Mouse (Mus musculus) midbrain, embryonic 10.5 days (tissue): Measurements from ENCODE around the gene Lhx3. TPM values are rescaled to one million over a fixed set of nuclear protein-coding genes. Genes with fewer than 3 reads are reported as not detected.
A peak's percentile ranks its signal among the peaks of the same experiment; 100 is the strongest.

ENCODE experiments used
- DNase-seq: peaks from one replicate; pipeline ENCODE4 v3.0.0-alpha.2; 2017; ENCODE audit warnings: low spot score
- H3K27ac ChIP-seq: fragments of 300-500 bp; sonication (generic); replicated peaks from 2 replicates; pipeline ENCODE4 v1.5.1; 2016; ENCODE audit warnings: mild to moderate bottlenecking
- H3K27me3 ChIP-seq: fragments of 300-500 bp; sonication (generic); 2 replicates; pipeline ENCODE4 v1.6.1; 2016; ENCODE audit warnings: low read depth, mild to moderate bottlenecking; ENCODE audit not compliant: poor library complexity, severe bottlenecking
- H3K36me3 ChIP-seq: fragments of 300-500 bp; sonication (generic); 2 replicates; pipeline ENCODE4 v1.6.1; 2016; ENCODE audit warnings: mild to moderate bottlenecking, moderate library complexity
- H3K4me1 ChIP-seq: fragments of 300-500 bp; sonication (generic); 2 replicates; pipeline ENCODE4 v1.6.1; 2016
- H3K4me3 ChIP-seq: fragments of 300-500 bp; sonication (generic); 2 replicates; pipeline ENCODE4 v1.5.1; 2016; ENCODE audit warnings: mild to moderate bottlenecking, moderate library complexity
- H3K9me3 ChIP-seq: fragments of 300-500 bp; sonication (generic); replicated peaks from 2 replicates; pipeline ENCODE4 v1.6.1; 2016; ENCODE audit warnings: mild to moderate bottlenecking
- WGBS: fragments of 180-500 bp; shearing (Covaris S2); methylation state at CpG from one replicate; pipeline ENCODE4 v1.1.7; 2016; 5-methylcytosine and 5-hydroxymethylcytosine counted together
- polyA plus RNA-seq: library from polyadenylated mRNA; unstranded; fragments of >200 nt; fragmentation: Nextera tagmentation; extraction: Ambion mirVana; gene quantifications from 2 replicates; pipeline ENCODE4 v1.2.1, GENCODE M21; 2016

Gene Lhx3
- polyA plus RNA-seq, 1 experiment from 2014 or later: 0.49 TPM

- Histone ChIP-seq H3K27ac (no peak overlapping the region), H3K36me3 (no peaks in the 10 kb centered on the region), H3K9me3 (no peaks in the 10 kb centered on the region), H3K4me1 (peaks cover 28% of the 10 kb centered on the region), H3K27me3 (peaks cover 92% of the 10 kb centered on the region), H3K4me3 (no peak overlapping the region)
- 40% methylated on average over 7 of the region's 7 CpGs for WGBS
- DNase-seq: no peak
Measured at GRCm38 (mm10) chr2:26194552-26195339, 13.3 kb downstream of the Lhx3 start.

GRCm38 (mm10) chr2:26188517-26188916 is 19.6 kb downstream of the Lhx3 start:
- Histone ChIP-seq H3K36me3 (no peaks in the 10 kb centered on the region), H3K27me3 (peaks cover 58% of the 10 kb centered on the region), H3K9me3 (no peaks in the 10 kb centered on the region), H3K4me3 (no peak overlapping the region), H3K27ac (no peak overlapping the region), H3K4me1 (no peaks in the 10 kb centered on the region)
- DNase-seq: no peak
- 73% methylated on average over 5 of the region's 5 CpGs for WGBS

- Histone ChIP-seq H3K4me3 (no peak overlapping the region), H3K9me3 (no peaks in the 10 kb centered on the region), H3K36me3 (no peaks in the 10 kb centered on the region), H3K27me3 (peaks cover 26% of the 10 kb centered on the region; the same call in 1 of the 2 replicates), H3K4me1 (peaks cover 9% of the 10 kb centered on the region), H3K27ac (no peak overlapping the region)
- no peak for DNase-seq
- 62% methylated on average over 3 of the region's 3 CpGs for WGBS
Measured at GRCm38 (mm10) chr2:26184352-26184751, 23.7 kb downstream of the Lhx3 start.

- H3K4me1 ChIP-seq: peaks cover 16% of the 10 kb centered on the region
- peak; percentile 51 for DNase-seq
- H3K9me3 ChIP-seq: no peaks in the 10 kb centered on the region
- 15% methylated on average over 6 of the region's 6 CpGs for WGBS
- no peaks in the 10 kb centered on the region for H3K36me3 ChIP-seq
- no peak overlapping the region for H3K27ac ChIP-seq
- peaks cover 12% of the 10 kb centered on the region; the same call in 1 of the 2 replicates for H3K27me3 ChIP-seq
- H3K4me3 ChIP-seq: no peak overlapping the region
Measured at GRCm38 (mm10) chr2:26182646-26183045, 25.4 kb downstream of the Lhx3 start.

- no peak overlapping the region for H3K27ac ChIP-seq
- H3K36me3 ChIP-seq: no peaks in the 10 kb centered on the region
- no peaks in the 10 kb centered on the region for H3K27me3 ChIP-seq
- H3K4me1 ChIP-seq: peaks cover 35% of the 10 kb centered on the region
- DNase-seq: no peak
- 69% methylated on average over 2 of the region's 2 CpGs for WGBS
- no peak overlapping the region for H3K4me3 ChIP-seq
- H3K9me3 ChIP-seq: no peaks in the 10 kb centered on the region
Measured at GRCm38 (mm10) chr2:26177189-26177588, 30.9 kb downstream of the Lhx3 start.

- Histone ChIP-seq H3K4me3 (no peak overlapping the region), H3K36me3 (no peaks in the 10 kb centered on the region), H3K27me3 (no peaks in the 10 kb centered on the region), H3K9me3 (no peaks in the 10 kb centered on the region), H3K27ac (no peak overlapping the region), H3K4me1 (peaks cover 34% of the 10 kb centered on the region)
- DNase-seq: no peak
- 56% methylated on average over 5 of the region's 5 CpGs for WGBS
Measured at GRCm38 (mm10) chr2:26176731-26177130, 31.4 kb downstream of the Lhx3 start.

- Histone ChIP-seq H3K4me1 (peaks cover 43% of the 10 kb centered on the region), H3K36me3 (no peaks in the 10 kb centered on the region), H3K4me3 (no peak overlapping the region), H3K27ac (no peak overlapping the region), H3K27me3 (peaks cover 6% of the 10 kb centered on the region; the same call in 1 of the 2 replicates), H3K9me3 (no peaks in the 10 kb centered on the region)
- WGBS: 59% methylated on average over 4 of the region's 4 CpGs
- DNase-seq: no peak
Measured at GRCm38 (mm10) chr2:26175191-26175590, 32.9 kb downstream of the Lhx3 start.

GRCm38 (mm10) chr2:26172166-26172565 is 35.9 kb downstream of the Lhx3 start:
- no peak overlapping the region for H3K4me3 ChIP-seq
- H3K4me1 ChIP-seq: peaks cover 55% of the 10 kb centered on the region
- WGBS: 79% methylated on average over 2 of the region's 2 CpGs
- H3K36me3 ChIP-seq: no peaks in the 10 kb centered on the region
- H3K27ac ChIP-seq: no peak overlapping the region
- H3K27me3 ChIP-seq: peaks cover 16% of the 10 kb centered on the region; the same call in 1 of the 2 replicates
- H3K9me3 ChIP-seq: no peaks in the 10 kb centered on the region
- no peak for DNase-seq

GRCm38 (mm10) chr2:26170376-26170775 is 37.7 kb downstream of the Lhx3 start:
- H3K4me1 ChIP-seq: peaks cover 37% of the 10 kb centered on the region
- H3K27me3 ChIP-seq: peaks cover 16% of the 10 kb centered on the region; the same call in 1 of the 2 replicates
- no peak for DNase-seq
- no peaks in the 10 kb centered on the region for H3K9me3 ChIP-seq
- no peak overlapping the region for H3K4me3 ChIP-seq
- H3K27ac ChIP-seq: peak overlapping the region; percentile 0; the same call in 1 of the 2 replicates
- H3K36me3 ChIP-seq: no peaks in the 10 kb centered on the region
- 67% methylated on average over 2 of the region's 2 CpGs for WGBS

- peaks cover 16% of the 10 kb centered on the region; the same call in 1 of the 2 replicates for H3K27me3 ChIP-seq
- no peak overlapping the region for H3K4me3 ChIP-seq
- WGBS: 40% methylated on average over 11 of the region's 11 CpGs
- no peaks in the 10 kb centered on the region for H3K36me3 ChIP-seq
- H3K27ac ChIP-seq: peak overlapping the region; percentile 69
- H3K9me3 ChIP-seq: no peaks in the 10 kb centered on the region
- H3K4me1 ChIP-seq: peaks cover 32% of the 10 kb centered on the region
- DNase-seq: peak; percentile 34
Measured at GRCm38 (mm10) chr2:26168843-26169579, 39.1 kb downstream of the Lhx3 start.

- H3K36me3 ChIP-seq: no peaks in the 10 kb centered on the region
- no peaks in the 10 kb centered on the region for H3K9me3 ChIP-seq
- peaks cover 16% of the 10 kb centered on the region; the same call in 1 of the 2 replicates for H3K27me3 ChIP-seq
- no peak overlapping the region for H3K4me3 ChIP-seq
- 89% methylated on average over 3 of the region's 3 CpGs for WGBS
- peaks cover 41% of the 10 kb centered on the region for H3K4me1 ChIP-seq
- no peak for DNase-seq
- no peak overlapping the region for H3K27ac ChIP-seq
Measured at GRCm38 (mm10) chr2:26166890-26167289, 41.2 kb downstream of the Lhx3 start.

- peaks cover 18% of the 10 kb centered on the region for H3K4me1 ChIP-seq
- H3K9me3 ChIP-seq: no peaks in the 10 kb centered on the region
- H3K27ac ChIP-seq: no peak overlapping the region; the same call in 1 of the 2 replicates
- H3K36me3 ChIP-seq: no peaks in the 10 kb centered on the region
- 85% methylated on average over 9 of the region's 9 CpGs for WGBS
- no peaks in the 10 kb centered on the region for H3K27me3 ChIP-seq
- H3K4me3 ChIP-seq: no peak overlapping the region
- DNase-seq: no peak
Measured at GRCm38 (mm10) chr2:26158064-26158463, 50.0 kb downstream of the Lhx3 start.
